Mouse (Mus musculus): ENCODE measurements around the gene Apod. TPM values are rescaled to one million over a fixed set of nuclear protein-coding genes. Genes with fewer than 3 reads are reported as not detected.

Gene Apod
- total and polyA plus RNA-seq, 3 experiments: 0.17 TPM; not detected in 2

GRCm38 (mm10) chr16:31299960-31300353, 14.7 kb downstream of the Apod start:
- Histone ChIP-seq H3K9me3 (replicated peaks; ENCODE audit: low read length) (no peaks in the 10 kb centered on the region), H3K79me2 (replicated peaks; ENCODE audit: control insufficient read depth, extremely low read depth, insufficient read depth, poor library complexity, severe bottlenecking) (no peaks in the 10 kb centered on the region), H3K36me3 (replicated peaks in 1 of 2; ENCODE audit: control insufficient read depth in 1 of 2, insufficient read depth in 1 of 2, low read length in 1 of 2) (no peaks in the 10 kb centered on the region), H3K9ac (ENCODE audit: insufficient read depth, low read depth) (no peak overlapping the region), H3K4me2 (ENCODE audit: insufficient read depth, low read depth, poor library complexity, severe bottlenecking) (no peak overlapping the region), H3K4me1 (ENCODE audit: control insufficient read depth in 1 of 2, insufficient read depth in 2 of 2) (peaks cover 4 to 9% of the 10 kb centered on the region in 2 experiments), H3K27ac (ENCODE audit: insufficient read depth, low read depth) (no peak overlapping the region), H3K27me3 (replicated peaks) (no peaks in the 10 kb centered on the region), H3K4me3 (replicated peaks in 1 of 3; ENCODE audit: low read depth in 2 of 3, low read length in 2 of 3, poor library complexity in 1 of 3) (no peak overlapping the region)
- TF ChIP-seq MYC (IDR thresholded peaks at IDR 0.05; ENCODE audit: low read depth, low read length): no peak
- no peak for TF ChIP-seq HCFC1 (IDR thresholded peaks at IDR 0.05; ENCODE audit: low read depth, low read length)
- TF ChIP-seq ETS1 (conservative IDR thresholded peaks at IDR 0.05; ENCODE audit: low read depth, low read length): no peak
- no peak for TF ChIP-seq SIN3A (IDR thresholded peaks at IDR 0.05; ENCODE audit: low read length)
- TF ChIP-seq NRF1 (IDR thresholded peaks at IDR 0.05; ENCODE audit: low read depth, low read length): no peak
- TF ChIP-seq POLR2A (IDR thresholded peaks at IDR 0.05; ENCODE audit: low read depth, low read length): no peak
- no peak for TF ChIP-seq CHD1 (IDR thresholded peaks at IDR 0.05; ENCODE audit: low read depth, low read length)
- TF ChIP-seq JUND (conservative IDR thresholded peaks at IDR 0.05; ENCODE audit: low read depth, low read length): no peak
- TF ChIP-seq RCOR1 (conservative IDR thresholded peaks at IDR 0.05; ENCODE audit: low read depth, low read length): no peak
- TF ChIP-seq ZNF384 (IDR thresholded peaks at IDR 0.05; ENCODE audit: low read depth, low read length): no peak
- TF ChIP-seq CHD2 (IDR thresholded peaks at IDR 0.05; ENCODE audit: low read length): no peak
- TF ChIP-seq USF1 (IDR thresholded peaks at IDR 0.05; ENCODE audit: low read depth, low read length): no peak
- no peak for TF ChIP-seq IRF4 (IDR thresholded peaks at IDR 0.05; ENCODE audit: low read depth, low read length)
- DNase-seq (ENCODE audit: extremely low read depth): no peak
- in situ Hi-C loops (cut with MboI; ENCODE audit: low pct_ligation_motif_present, low pct_unique_long_range_greater_than_20kb, low sequenced_read_pairs): no loop called here
- dilution Hi-C loops (cut with MboI; ENCODE audit: extremely low pct_ligation_motif_present, extremely low pct_unique_long_range_greater_than_20kb, low sequenced_read_pairs): no loop called here

DNA sequence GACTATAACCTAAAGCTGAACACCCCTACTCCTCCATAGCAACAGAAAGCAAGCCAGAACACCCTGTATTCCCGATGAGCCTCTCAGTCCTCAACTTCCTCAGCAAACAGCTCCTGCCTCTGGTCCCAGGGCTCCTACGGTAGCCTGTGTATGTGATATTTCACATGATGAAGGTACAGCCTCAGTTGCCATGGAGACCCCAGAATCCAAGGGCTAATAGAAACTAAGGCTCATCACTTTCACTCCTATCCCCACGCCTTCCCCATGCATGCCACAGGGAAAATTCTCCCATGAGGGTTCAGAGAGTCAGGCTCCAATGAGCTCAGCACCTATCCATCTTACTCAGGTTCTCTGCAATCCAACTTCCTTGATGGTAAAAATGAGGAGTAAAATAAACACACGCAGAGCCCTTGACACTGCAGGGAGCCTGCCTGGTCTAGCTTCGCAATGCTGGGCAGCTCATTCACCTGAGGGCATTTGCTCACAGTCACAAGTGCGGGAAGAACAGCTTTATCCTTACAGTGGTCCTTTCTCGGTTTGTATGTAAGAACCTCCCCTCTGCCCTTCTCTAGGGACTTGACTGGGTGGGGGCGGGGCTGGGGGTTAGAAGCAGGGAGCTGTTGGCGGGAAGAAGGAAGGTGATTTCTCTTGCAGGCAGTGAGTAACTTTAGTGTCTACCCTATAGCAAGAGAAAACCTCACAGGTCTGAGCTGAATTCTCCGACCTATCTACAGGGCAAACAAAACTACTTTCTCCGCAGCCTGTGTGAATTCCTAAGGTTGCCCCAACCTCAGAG, 15.2 kb downstream of the Apod start:
- in situ Hi-C loops (cut with MboI; ENCODE audit: low pct_ligation_motif_present, low pct_unique_long_range_greater_than_20kb, low sequenced_read_pairs) (no loop called here), dilution Hi-C loops (cut with MboI; ENCODE audit: extremely low pct_ligation_motif_present, extremely low pct_unique_long_range_greater_than_20kb, low sequenced_read_pairs) (no loop called here)
- no peak for DNase-seq (ENCODE audit: extremely low read depth)

More for the DNA sequence above, 15.2 kb downstream of the Apod start:
- TF ChIP-seq BHLHE40 (IDR thresholded peaks at IDR 0.05; ENCODE audit: low read depth, low read length) (no peak), SMC3 (IDR thresholded peaks at IDR 0.05; ENCODE audit: low read depth, low read length) (no peak), POLR2AphosphoS2 (IDR thresholded peaks at IDR 0.05; ENCODE audit: low read depth, low read length) (no peak), TBP (conservative IDR thresholded peaks at IDR 0.05; ENCODE audit: low read depth, low read length) (no peak), TCF12 (IDR thresholded peaks at IDR 0.05; ENCODE audit: low read depth, low read length) (no peak), MAZ (IDR thresholded peaks at IDR 0.05; ENCODE audit: low read depth, low read length) (no peak), CTCF (conservative IDR thresholded peaks at IDR 0.05 in 1 of 2, IDR thresholded peaks at IDR 0.05 in 1 of 2; ENCODE audit: low read depth in 2 of 2, low read length in 2 of 2) (no peak), EP300 (IDR thresholded peaks at IDR 0.05; ENCODE audit: low read length) (no peak), ZMIZ1 (IDR thresholded peaks at IDR 0.05; ENCODE audit: low read depth, low read length) (no peak), SIN3A (IDR thresholded peaks at IDR 0.05; ENCODE audit: low read length) (no peak), CHD1 (IDR thresholded peaks at IDR 0.05; ENCODE audit: low read depth, low read length) (no peak), USF2 (conservative IDR thresholded peaks at IDR 0.05; ENCODE audit: low read depth, low read length) (no peak), KAT2A (IDR thresholded peaks at IDR 0.05; ENCODE audit: insufficient replicate concordance, low read length) (no peak), JUND (conservative IDR thresholded peaks at IDR 0.05; ENCODE audit: low read depth, low read length) (no peak), MAFK (IDR thresholded peaks at IDR 0.05; ENCODE audit: insufficient replicate concordance, low read length) (no peak), MAX (IDR thresholded peaks at IDR 0.05; ENCODE audit: low read length) (no peak), JUN (IDR thresholded peaks at IDR 0.05; ENCODE audit: insufficient read depth, low read depth, low read length) (no peak)
- Histone ChIP-seq H3K27ac (ENCODE audit: insufficient read depth, low read depth) (no peak overlapping the region), H3K79me2 (replicated peaks; ENCODE audit: control insufficient read depth, extremely low read depth, insufficient read depth, poor library complexity, severe bottlenecking) (no peaks in the 10 kb centered on the region), H3K9me3 (replicated peaks; ENCODE audit: low read length) (no peaks in the 10 kb centered on the region), H3K9ac (ENCODE audit: insufficient read depth, low read depth) (no peak overlapping the region), H3K4me1 (ENCODE audit: control insufficient read depth in 1 of 2, insufficient read depth in 2 of 2) (peaks cover 4 to 12% of the 10 kb centered on the region in 2 experiments), H3K4me2 (ENCODE audit: insufficient read depth, low read depth, poor library complexity, severe bottlenecking) (no peak overlapping the region), H3K36me3 (replicated peaks in 1 of 2; ENCODE audit: control insufficient read depth in 1 of 2, insufficient read depth in 1 of 2, low read length in 1 of 2) (no peaks in the 10 kb centered on the region), H3K27me3 (replicated peaks) (no peaks in the 10 kb centered on the region), H3K4me3 (replicated peaks in 1 of 3; ENCODE audit: low read depth in 2 of 3, low read length in 2 of 3, poor library complexity in 1 of 3) (no peak overlapping the region)
